Mouse (Mus musculus) WW6 (cell line): ENCODE results near the gene Cacna2d3.

Experiments
- DNase-seq: peaks from one replicate; pipeline ENCODE4 v3.0.0-alpha.2; 2013; ENCODE audit warnings: low read depth, low spot score

Cacna2d3 gene

DNA sequence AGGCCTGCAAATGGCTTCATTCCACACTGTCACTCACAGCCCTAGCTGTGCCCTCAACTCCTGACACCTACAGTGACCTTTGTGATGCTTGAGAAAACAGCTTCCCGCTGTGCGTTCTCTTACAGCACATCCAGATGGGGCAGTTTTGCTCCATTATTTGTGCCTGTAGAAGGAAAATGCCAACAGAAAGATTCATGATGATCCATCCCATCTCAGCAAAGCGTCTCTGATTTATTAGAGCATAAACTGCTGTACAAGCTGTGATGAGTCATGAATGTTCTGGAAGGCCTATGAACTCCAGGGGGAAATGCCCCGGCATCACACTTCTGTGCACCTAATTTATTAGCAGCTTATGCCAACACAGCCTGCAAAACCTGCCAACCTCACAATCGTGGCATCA lies 453.1 kb downstream of the Cacna2d3 start:
- DNase-seq, result no peak

DNA sequence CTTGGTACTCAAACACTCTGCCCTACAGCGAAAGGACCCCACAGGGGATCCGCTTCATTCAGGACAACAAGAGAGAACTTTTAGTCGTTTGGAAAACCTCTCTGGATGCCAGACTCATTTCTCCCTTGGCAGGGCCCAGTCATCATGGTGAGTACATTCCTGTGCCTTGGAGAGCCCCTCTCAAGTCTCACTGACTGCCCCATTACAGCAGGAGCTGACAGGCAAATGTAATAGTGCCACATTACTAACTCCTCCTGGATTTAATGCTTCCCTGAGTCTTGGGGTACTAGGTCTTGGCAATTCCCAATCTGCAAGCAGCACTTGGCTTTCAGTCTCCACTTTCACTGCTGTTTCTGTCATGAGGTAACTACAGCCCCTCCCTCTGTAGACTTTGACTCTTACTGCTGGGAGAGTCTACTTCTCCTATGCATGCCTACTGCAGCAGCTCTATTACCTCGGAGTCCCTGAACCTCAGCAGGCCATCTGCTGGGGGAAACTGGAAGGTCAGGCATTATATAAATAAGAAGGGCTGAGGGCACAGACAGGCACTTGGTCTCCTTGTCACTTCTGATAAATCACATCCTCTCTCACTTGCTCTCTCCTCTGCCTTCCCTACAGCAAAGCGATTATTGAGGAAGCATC lies 454.3 kb downstream of the Cacna2d3 start:
- no peak for DNase-seq

DNA sequence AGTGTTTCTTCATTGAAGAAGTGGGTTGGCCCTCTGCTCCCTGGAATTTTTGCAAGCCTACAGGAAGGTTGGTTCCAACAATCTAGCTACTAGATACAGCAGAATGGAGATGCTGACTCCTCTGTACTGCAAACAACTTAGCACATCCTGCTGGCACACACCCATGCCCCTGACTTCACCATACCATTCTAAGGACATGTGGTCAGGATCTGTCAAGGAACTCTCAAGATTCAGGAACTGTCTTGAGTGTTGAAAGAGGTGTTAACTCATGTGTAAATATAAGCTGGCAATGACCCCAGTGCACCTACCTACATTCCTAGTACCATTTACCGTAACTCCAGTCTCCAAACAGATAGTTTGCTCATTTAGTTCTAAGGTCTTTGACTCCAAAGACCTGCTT lies 461.0 kb downstream of the Cacna2d3 start:
- DNase-seq, result no peak

DNA sequence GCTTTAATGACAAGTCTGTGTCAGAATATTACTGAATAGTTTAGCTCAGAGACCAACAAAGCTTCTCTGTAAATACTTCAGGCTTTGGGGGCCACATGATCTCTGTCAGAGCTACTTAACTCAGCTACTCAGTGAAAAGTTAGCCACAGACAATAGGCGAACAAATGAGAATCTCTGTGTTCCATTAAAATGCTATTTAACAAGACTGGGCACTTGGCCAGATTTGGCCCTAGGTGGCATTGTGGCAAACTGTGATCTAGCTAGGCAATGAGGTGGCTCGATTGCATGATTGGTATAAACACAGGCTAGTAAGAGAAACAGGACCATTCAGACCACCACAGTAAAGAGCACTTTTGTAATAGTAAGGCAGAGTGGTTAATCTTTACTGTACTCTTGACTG lies 478.1 kb downstream of the Cacna2d3 start:
- no peak for DNase-seq

DNA sequence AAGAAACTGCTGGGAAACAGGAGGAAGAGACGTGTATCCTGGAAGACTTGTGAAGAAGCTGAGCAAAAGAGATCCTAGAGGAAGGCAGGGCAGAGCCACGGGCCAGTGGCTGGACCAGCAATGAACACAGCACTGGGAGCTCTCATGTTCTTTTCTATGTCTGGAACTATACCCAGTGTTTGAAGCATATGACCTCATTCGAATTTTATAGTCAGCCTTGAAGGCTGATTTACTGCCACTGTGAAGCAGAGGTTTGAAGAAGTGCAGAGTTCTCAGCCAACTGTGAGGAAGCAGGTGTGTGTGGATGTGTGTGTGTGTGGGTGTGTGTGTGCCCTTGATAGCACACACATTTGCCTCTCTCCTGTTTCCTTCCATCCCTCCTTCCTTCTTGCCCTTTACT lies 483.2 kb downstream of the Cacna2d3 start:
- DNase-seq, result no peak

DNA sequence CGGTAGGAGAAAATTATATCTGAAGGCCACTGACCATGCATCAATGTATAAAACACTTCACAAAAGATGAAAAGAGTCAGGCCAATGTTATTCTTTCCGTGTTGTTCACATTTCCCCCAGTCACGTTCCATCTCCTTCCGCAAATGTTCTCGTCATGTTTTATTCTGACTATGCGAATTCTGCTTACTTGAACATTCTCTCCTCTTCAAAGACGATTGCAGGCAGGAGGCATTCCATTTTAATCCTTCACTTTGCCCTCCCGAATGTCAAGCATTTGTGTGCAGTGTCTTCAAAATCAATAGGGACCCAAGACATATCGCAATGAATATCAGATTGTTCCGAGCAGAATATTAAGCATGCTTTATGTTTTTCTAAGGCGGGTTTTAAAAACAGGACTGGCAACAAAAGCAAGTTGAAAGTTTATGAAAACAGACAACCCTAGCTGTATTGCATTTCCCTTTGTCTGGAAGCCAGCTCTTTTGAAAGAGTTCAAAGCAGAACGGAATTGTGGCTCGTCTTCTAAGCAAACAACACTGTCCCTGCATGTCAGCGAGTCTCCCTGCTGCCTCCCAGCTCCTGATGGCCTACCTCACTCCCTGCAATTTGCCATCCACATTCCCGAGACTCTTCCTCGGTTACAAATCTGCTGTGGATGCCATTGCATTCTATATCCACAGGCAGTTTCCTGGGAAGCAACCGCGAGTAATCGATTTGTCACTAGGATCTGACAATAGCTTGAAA lies 492.5 kb downstream of the Cacna2d3 start:
- DNase-seq, result no peak

DNA sequence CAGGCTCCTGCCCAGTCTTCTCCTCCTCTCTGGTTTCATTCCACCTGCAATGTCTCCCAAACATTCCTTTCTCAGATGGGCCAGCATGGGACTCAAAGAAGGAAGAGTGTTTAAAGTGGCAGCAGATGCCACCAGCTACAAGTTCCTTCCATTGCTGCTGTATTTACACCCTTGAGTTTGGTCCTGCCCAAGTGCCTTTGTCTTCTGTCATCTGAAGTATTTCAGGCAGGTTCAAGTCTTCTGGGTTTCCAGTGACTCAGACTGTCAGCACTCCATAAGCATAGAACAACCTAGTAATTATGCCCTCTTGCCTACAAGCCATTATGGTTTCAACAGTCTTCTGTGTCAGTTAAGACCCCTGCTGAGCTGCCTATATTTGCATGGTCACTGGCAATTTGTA lies 493.2 kb downstream of the Cacna2d3 start:
- no peak for DNase-seq

DNA sequence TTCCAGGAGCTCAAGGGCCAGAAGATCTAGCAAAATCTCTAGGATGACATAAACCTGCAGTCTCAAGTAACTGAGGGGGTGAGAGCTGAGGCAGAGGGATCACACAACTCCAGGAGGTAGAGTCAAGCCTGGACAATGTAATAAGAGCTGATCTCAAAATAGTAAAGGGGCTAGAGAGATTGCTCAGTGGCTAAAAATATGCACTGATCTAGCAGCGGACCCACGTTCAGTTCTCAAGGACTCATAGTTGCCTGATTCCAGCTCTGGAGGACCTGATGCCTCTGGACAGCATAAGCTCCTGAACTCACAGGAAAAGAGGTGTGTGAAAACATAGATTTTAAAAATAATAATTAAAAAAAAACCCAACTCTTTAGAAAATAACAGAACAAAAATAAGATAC lies 493.7 kb downstream of the Cacna2d3 start:
- no peak for DNase-seq

DNA sequence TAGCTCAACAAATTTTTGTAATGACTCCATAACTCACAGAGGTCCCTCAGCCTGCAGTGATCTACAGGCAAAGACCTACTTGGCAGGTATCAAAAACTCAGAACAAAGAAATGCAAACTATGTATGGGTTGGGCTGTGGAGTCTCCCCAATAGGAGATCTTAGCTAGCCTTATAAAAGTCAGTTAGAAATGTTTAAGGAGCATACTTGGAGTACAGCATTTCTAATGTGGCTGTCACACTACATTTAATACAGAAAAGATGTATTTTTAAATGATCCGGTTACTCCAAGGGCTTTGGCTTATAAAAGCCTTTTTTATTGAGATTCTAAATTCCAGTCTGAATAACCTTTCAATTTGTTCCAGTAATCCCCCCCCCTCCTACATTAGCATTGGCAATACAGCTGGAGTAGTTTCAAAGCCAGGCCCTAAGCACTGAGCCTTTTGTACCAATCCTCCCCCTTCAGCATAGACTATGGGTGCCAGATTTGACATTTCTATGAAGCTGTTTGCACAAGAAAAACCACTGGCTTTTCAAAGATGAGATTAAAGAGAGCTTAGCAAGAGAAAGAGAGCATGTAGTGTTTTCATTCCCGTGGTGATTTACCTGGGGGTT lies 495.8 kb downstream of the Cacna2d3 start:
- DNase-seq, result no peak

DNA sequence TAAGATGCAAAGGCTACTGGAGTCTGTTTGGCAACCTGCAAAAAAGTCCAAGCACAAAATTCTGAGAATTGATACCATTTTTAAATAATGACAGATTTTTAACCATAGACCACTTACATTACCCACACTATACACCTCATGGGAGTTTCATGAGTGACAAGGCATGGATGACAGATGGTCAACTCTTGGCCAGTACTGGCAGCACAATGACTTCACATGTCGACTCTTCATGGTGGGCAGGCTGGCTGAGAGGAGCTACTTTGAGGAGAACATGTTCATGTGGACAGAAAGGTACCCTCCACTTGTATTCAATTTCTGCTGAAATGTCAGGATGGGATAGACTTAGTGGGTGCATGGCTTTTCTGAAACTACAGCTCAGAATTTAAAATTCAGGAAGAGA lies 498.7 kb downstream of the Cacna2d3 start:
- no peak for DNase-seq

DNA sequence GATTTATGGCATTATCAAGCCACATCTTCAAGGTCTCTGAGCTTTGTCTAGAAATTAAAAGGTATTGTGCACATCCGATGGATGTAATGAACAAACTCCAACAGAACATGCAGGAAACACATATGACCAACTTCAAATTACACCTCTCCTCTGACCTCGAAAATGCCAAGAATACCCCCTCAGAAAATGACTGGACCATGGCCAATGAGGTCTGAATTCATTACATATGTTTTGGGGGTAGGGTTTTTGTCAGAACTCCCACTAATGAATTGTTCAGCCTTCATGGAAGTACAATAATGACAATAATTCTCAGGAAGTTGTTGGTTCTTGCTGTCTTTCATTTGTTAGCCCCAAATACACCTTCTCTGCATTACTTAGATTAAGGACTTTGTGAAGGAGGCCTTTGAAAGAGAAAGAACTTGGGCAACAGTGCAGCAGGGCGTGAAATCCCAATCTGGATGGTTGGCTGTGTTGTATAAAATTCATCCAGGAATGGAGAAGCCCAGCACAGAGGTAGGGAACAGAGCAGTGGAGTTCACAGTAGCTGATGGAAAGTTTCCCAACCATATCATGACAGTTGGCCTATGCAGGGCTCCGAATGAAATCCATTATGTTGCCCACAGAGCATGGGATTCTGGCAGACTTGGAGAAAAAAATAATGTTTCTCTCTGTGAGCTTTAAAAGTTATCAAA lies 499.3 kb downstream of the Cacna2d3 start:
- no peak for DNase-seq

DNA sequence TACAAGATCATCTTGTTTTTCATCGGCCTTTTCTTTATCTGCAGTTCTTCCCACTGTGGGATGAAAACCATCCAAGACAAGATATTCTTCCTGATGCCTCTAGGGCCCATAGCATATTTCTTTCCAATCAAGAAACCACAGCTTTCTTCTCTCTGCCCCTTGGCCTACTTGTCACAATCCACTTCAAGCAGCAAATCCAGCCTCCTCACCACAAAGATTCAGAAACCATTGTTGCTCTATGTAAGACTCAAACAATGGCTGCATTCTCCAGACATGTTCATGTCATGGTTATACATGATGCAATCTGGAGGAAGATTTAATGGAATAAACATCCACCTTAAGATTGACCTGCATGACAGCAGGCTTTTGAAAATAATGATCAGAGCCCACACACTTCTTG lies 505.6 kb downstream of the Cacna2d3 start:
- no peak for DNase-seq

DNA sequence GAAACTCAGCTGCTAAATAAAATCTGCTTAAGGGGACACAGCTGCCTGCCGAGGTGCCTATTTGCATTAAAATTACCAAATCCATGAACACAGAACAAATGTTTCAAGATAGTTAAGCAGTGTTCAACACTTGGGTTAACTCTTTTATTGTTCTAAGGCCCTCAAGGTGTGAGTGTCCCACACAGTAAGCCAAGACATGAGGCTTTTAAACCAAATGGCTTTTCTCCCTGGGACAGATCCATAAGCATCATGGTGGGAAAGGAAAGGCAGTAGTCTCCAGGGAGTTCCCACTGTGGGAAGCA lies 516.7 kb downstream of the Cacna2d3 start:
- DNase-seq, result no peak

DNA sequence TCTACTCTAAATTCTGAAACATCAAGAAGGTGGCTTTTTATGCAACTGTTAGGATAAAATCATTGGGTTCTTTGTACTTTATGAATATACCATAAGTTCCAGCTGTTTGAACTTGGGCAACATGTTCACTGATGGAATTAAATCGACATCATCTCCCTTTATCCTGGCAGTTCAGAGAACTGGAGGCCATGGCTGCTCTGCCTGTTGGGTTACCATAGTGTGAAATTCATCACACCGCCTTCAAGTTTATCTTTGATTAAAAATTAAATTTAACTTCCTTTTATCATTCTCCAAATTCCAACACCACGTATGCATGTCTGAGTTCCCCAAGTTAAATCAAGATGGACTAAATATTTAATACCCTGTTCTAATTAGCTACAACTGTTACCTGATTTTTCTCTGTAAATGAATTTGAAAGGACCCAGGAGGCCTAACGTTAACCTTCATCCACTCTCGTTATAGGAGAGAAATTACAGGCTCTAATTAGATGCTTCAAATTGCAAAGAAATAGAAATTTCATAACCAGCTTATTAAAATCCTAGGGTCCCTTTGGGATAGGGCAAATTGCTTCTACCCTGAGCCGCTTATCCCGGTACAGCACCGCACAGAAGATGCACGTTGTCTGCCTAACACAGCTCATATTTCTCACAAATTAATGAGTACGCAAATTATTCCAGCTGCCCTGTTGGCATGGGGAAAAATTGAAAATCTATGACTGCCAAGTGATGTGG lies 517.3 kb downstream of the Cacna2d3 start:
- no peak for DNase-seq

DNA sequence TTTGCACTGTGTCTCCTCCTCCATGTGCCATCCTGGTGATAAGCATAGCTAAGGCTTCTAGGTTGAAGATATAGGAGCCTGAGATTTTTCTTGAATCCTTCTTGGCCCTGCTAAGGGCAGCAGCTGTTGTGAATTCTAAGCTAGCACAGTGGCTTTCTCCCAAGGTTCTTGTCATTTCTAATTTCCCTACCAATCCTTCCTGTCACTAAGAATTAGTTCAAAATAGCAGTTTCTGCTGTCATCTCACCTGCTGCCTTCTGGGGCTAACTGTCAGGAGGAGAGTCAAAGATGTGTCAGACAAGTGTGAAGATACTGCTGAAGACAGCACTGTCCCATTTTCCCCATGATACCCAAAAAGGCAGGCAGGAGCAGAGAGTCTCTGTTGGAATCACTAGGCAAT lies 525.5 kb downstream of the Cacna2d3 start:
- DNase-seq, result no peak

DNA sequence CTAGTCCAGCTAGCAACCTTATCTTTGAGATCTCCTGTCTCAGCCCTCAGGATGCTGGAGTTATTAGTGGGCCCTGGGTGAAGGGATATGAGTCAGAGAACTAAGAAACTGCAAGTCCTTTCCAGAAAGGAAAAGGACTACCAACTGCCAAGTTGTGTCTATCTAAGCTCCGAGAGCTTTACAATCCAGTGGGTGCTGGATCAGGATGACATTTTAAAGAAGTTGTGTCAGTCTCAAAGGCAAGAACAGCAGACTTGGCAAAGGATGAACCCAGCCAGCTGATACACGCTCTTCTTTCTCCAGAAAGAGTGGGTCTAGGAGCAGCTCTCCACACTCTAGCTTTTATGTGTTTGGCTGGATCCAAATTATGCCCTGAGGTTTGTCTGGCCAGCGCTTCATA lies 530.2 kb downstream of the Cacna2d3 start:
- DNase-seq, result no peak

DNA sequence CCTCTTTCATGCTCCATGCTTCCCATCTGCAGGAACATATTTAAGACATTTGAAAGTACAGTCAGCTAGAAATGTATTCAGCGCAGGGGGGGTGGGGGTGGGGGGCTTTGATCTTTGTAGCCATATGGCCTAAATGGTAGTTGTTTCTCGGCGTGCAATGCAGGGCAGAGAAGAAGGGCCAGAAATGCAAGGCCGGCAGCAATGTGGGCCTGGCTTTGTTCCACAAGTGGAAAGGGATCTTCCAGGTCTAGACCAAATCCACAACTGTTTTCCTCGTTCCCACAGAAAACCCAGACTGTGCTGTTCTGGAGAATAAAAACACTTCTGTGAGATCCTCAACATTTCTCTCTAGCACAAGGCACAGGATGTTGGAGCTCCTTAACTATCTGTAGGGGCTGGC lies 537.9 kb downstream of the Cacna2d3 start:
- no peak for DNase-seq

DNA sequence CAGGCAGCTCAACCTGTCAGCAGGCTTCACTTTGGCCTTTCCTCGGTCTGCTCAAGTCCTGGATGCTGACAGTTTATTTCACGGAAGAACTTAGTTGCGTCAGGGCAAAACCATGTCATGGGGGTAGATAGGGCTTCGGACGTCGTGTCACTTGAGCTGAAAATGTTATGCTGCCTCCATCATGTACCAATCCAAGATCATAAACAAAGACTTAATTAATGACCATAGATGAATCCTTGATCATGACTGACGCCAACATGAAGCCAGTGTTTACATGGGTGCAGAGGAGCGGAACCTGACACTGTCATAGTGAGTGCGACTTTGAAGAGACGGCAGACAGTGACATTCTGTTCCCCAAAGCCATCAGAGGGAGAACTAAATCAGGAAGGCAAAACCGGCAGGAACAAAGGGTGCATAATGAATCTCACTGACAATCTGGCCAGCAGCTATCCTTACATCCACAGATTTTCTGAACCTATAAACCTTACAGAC lies 542.2 kb downstream of the Cacna2d3 start:
- DNase-seq, result no peak

DNA sequence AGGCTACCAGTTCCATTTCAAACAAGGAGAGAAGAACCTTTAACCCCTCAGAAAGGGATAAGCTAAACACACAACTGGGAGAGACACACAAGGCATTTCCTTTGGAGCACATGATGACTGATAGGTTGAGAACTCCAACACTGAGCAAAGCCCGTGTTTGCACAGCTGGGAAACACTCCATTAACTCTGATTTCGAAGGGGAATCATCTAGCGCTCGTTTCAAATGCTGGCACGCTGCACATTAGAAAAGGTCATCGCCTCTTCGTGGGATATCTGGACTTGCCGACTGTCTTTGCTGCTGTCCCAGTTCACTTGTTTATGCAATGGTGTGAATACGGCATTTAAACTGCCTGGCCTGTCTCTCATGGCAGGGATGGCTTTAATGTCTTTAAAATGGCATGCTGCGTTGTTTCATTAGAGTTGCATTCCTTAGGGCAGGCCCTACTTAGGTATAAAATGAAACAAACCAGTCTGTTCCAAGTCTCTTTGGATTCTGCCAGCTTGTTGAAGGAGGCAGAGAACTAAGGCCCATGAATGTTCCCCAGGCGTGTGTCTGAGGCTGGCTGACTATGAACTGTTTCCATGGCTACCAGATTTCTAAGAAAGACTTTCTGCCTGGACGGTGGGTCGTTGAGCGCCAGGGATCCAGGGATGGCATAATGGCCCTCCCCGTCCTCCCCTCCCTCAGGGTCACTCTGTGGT lies 542.8 kb downstream of the Cacna2d3 start:
- no peak for DNase-seq

DNA sequence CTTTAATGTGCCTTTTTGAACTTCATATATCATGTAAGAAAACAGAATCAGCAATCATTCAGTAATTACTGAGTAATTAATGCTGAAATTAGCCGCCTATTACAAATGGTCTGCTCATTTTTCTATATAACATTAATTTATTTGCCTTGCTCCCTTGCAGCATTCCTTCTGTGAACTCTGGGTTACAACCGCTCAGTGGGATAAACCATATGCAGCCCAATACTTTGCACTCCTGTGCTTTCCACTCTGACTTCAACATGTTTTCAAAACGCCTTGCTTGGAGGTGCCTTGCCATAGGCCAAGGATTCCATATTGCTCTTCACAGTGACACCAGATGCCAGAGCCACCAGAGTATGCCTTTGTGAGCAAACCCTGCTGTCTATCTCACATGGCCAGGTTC lies 546.9 kb downstream of the Cacna2d3 start:
- DNase-seq, result no peak

DNA sequence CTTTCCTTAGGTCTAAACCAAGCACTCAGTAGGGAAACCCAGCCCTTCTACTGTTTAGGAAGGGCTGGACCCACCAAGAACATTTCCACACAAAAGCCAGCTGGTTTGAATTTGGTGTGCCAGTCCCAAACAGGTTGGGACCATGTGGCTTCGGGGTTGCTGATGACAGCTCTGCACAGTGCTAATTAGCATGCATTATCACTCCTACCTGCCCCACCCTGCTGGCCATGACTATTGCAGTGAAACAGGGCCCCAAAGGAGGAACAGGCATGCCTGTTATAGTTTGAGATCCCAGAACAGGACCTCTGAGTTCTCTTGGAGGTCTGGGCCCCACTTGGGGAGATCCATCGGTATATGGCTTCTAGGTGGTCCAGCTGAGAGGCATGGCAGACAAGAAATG lies 549.5 kb downstream of the Cacna2d3 start:
- DNase-seq, result no peak
